Mouse (Mus musculus) liver, postnatal 0 days (tissue): ENCODE data around the gene Ppp1cb.

ENCODE experiments used
- CTCF ChIP-seq: sonication (generic); IDR thresholded peaks from 2 replicates; pipeline ENCODE4 v1.5.1; 2016; ENCODE audit warnings: antibody characterized with exemption, low read depth
- EP300 ChIP-seq: IDR thresholded peaks from 2 replicates; pipeline ENCODE4 v1.6.1; 2016; ENCODE audit warnings: antibody characterized with exemption, low read depth, mild to moderate bottlenecking

DNA sequence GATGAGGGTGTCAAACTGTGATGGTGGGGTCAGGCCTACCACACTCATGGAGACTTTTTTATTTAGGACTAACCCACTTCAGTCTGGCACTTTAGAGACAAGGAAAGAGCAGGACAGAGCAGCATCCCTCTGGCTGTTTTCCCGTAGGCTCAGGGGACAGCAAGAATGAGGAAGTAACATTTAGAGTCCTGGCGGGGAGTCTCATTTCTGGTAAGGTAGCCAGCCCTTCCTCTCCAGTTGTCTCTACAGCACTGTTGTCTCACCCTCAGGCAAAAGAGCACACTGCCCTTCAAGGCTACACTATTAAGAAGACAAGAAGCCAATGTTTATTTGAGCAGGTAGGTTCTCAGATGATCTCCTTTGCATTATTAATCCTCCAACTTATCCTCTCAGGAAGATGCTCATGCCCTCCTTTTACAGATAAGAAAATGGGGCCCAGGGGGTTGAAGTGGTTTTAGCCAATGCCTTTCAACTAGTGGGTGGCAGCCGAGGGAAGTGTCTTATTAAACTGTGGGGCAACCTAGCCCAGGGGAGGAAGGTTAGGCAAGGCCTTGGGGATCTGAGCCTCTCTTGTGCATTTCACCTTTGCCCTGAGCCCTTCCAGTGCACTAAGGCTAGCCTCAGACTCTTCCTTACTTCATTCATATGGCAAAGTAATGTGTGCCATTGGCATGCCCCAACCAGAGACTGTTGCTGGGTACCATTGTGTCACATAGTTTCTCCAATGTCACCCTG, 47.5 kb upstream of the Ppp1cb start:
- TF ChIP-seq CTCF (no peak), EP300 (no peak)
